Mouse (Mus musculus) limb, embryonic 15.5 days (tissue): Measurements from ENCODE around the gene A930017K11Rik. TPM values are rescaled to one million over a fixed set of nuclear protein-coding genes. Genes with fewer than 3 reads are reported as not detected.

ENCODE experiments used
- ATAC-seq: fragments of 200-750 bp; cut with Nextera tagmentation; 2 replicates; pipeline ENCODE4 v1.8.0; 2017; ENCODE audit warnings: low read depth, moderate TSS enrichment; ENCODE audit not compliant: insufficient number of reproducible peaks, low FRiP score, low TSS enrichment
- H3K27ac ChIP-seq: fragments of 300-500 bp; sonication (generic); 2 replicates; pipeline ENCODE4 v1.5.1; 2015; ENCODE audit warnings: moderate library complexity, mild to moderate bottlenecking, inconsistent platforms
- H3K27me3 ChIP-seq: fragments of 300-500 bp; sonication (generic); 2 replicates; pipeline ENCODE4 v1.6.1; 2015; ENCODE audit warnings: inconsistent platforms
- H3K36me3 ChIP-seq: fragments of 300-500 bp; sonication (generic); 2 replicates; pipeline ENCODE4 v1.6.1; 2015; ENCODE audit warnings: inconsistent platforms
- H3K4me1 ChIP-seq: fragments of 300-500 bp; sonication (generic); 2 replicates; pipeline ENCODE4 v1.6.1; 2015; ENCODE audit warnings: inconsistent platforms
- H3K4me2 ChIP-seq: fragments of 300-500 bp; sonication (generic); 2 replicates; pipeline ENCODE4 v1.6.1; 2015; ENCODE audit warnings: mild to moderate bottlenecking, inconsistent platforms
- H3K4me3 ChIP-seq: fragments of 300-500 bp; sonication (generic); 2 replicates; pipeline ENCODE4 v1.5.1; 2015; ENCODE audit warnings: mild to moderate bottlenecking, inconsistent platforms
- H3K9ac ChIP-seq: fragments of 300-500 bp; sonication (generic); 2 replicates; pipeline ENCODE4 v1.6.1; 2015; ENCODE audit warnings: inconsistent platforms
- H3K9me3 ChIP-seq: fragments of 300-500 bp; sonication (generic); 2 replicates; pipeline ENCODE4 v1.6.1; 2016; ENCODE audit warnings: inconsistent platforms
- WGBS: fragments of 180-500 bp; shearing (Covaris S2); methylation state at CpG from one replicate; pipeline ENCODE4 v1.1.7; 2015; 5-methylcytosine and 5-hydroxymethylcytosine counted together
- polyA plus RNA-seq: library from polyadenylated mRNA; unstranded; fragments of >200 nt; fragmentation: Nextera tagmentation; extraction: Ambion mirVana; gene quantifications from 2 replicates; pipeline ENCODE4 v1.2.1, GENCODE M21; 2015

Gene A930017K11Rik
- polyA plus RNA-seq, 1 experiment from 2014 or later, result 0.14 TPM

DNA sequence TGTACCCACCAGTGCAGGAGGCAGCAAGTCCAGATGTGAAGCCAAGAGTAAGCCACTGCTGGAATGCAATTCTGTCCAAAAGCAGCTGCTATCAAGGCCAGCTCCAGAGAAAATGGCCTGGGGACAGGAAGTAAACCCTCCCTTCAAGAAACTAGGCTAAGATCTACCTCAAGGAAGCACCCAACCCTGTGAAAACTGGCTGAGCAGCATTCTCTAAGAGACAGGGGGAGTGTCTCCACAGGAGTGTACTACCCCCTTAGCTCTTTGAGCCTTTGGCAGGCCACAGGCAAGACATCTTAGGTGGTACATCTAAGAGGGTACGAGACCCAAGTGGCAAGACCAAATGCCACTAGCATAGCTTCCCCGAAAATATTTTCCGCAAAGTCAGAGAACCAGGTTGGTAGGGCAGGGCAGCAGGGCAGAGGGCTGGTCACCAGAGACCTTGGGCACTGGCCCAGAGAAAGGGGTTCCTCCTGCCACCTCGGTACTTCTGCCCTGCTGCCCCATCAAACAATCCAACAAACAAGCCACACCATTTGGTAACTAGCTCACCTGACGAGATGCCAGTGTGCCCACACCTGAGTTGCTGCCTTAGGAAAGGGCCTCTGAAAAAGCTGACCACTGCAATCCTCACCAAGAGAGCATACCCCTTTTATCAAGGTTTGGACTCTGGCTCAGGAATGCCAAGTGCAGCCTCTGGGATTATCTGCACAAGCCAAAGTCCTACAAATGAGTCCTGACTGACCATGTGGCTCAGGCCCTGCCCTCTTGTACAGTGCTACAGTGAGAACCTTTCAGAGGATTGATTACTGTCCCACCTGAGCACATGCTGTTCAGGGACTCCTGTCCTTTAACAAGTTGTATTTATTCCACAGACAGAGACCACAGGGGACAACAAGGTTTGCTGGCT is 27.7 kb upstream of the A930017K11Rik start:
- WGBS, result 87% methylated on average over 5 of the region's 5 CpGs
- no peak for ATAC-seq

GRCm38 (mm10) chr17:25970954-25971707 is 18.8 kb upstream of the A930017K11Rik start:
- Histone ChIP-seq H3K9ac (no peak overlapping the region), H3K27me3 (no peaks in the 10 kb centered on the region), H3K27ac (no peak overlapping the region), H3K4me3 (no peak overlapping the region), H3K36me3 (peaks cover 13% of the 10 kb centered on the region), H3K9me3 (no peaks in the 10 kb centered on the region), H3K4me2 (no peak overlapping the region), H3K4me1 (peaks cover 16% of the 10 kb centered on the region; the same call in 1 of the 2 replicates)
- ATAC-seq, result no peak
- WGBS, result 79% methylated on average over 4 of the region's 4 CpGs

More for the DNA sequence above, 27.7 kb upstream of the A930017K11Rik start:
- Histone ChIP-seq H3K4me3 (no peak overlapping the region), H3K4me2 (0 out of 2 replicates have a peak overlapping the region, but pooled peaks have one; percentile 20), H3K27me3 (no peaks in the 10 kb centered on the region), H3K4me1 (peaks cover 37% of the 10 kb centered on the region), H3K36me3 (no peaks in the 10 kb centered on the region), H3K27ac (peak overlapping the region; percentile 17; the same call in 1 of the 2 replicates), H3K9me3 (no peaks in the 10 kb centered on the region), H3K9ac (no peak overlapping the region)

DNA sequence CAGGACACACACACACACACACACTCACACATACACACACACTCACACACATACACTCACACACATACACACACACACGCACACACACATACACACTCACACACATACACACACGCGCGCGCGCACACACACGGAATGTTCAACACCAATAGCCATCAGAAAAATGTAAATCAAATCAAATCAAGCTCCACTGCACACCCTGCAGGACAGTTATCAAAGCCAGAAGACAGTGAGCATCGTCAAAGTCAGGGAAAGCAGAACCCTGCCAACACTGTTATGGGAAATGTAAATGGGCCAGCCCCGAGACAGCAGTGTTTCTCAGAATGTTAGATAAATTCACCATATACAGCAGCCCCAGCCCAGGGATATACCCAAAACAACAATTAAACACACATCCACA is 18.1 kb upstream of the A930017K11Rik start:
- no peak for ATAC-seq
- Histone ChIP-seq H3K27me3 (no peaks in the 10 kb centered on the region), H3K4me1 (peaks cover 16% of the 10 kb centered on the region; the same call in 1 of the 2 replicates), H3K4me2 (no peak overlapping the region), H3K4me3 (no peak overlapping the region), H3K36me3 (peaks cover 14% of the 10 kb centered on the region), H3K27ac (no peak overlapping the region), H3K9me3 (no peaks in the 10 kb centered on the region), H3K9ac (no peak overlapping the region)
- WGBS, result 94% methylated on average over 9 of the region's 9 CpGs

DNA sequence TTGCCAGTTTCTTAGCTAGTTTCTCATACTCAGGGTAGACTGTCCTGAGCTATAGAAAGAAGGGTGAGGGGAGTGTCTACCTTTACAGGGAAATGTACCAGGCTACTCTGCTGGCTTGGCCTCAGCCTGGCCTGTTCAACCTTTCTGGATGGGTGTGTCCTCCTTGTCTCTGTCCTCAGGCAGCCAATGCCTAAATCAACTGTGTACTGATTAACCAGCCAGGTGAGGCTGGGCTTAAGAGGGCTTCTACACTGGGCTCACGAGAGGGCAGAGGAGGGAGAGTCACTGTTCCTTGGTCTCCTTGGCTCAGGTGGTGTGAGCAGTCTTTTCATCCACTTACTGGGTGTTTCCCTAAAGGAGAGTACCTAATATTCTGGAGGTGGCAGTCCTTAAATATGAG is 15.8 kb upstream of the A930017K11Rik start:
- ATAC-seq, result no peak
- WGBS, result 65% methylated on average over 1 of the region's 1 CpGs
- Histone ChIP-seq H3K27me3 (no peaks in the 10 kb centered on the region), H3K9ac (no peak overlapping the region), H3K9me3 (no peaks in the 10 kb centered on the region), H3K4me1 (peaks cover 12% of the 10 kb centered on the region; the same call in 1 of the 2 replicates), H3K27ac (no peak overlapping the region), H3K4me3 (no peak overlapping the region), H3K36me3 (peaks cover 33% of the 10 kb centered on the region), H3K4me2 (no peak overlapping the region)

DNA sequence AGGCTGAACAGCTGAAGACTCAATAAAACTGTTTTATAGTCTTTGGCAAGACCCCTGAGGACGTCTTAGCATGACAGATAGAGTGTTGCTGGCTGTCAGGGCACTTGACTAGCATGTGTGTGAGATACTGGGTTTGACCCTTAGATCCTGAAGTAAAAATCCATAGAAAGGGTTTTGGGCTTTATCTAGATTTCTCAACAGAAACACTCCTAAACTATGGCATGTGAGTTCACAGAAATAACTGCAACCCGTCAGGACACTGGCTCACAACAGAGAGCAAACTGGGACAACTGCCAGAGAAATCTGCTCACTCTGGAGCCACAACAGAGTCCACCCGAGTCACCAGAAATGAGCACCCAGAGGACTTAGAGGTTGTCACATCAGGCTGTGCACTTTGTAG is 15.3 kb upstream of the A930017K11Rik start:
- Histone ChIP-seq H3K36me3 (peaks cover 38% of the 10 kb centered on the region), H3K9ac (no peak overlapping the region), H3K4me1 (peaks cover 12% of the 10 kb centered on the region; the same call in 1 of the 2 replicates), H3K27me3 (no peaks in the 10 kb centered on the region), H3K27ac (no peak overlapping the region), H3K9me3 (no peaks in the 10 kb centered on the region), H3K4me3 (no peak overlapping the region), H3K4me2 (no peak overlapping the region)
- ATAC-seq, result no peak
- WGBS, result 38% methylated on average over 3 of the region's 3 CpGs

DNA sequence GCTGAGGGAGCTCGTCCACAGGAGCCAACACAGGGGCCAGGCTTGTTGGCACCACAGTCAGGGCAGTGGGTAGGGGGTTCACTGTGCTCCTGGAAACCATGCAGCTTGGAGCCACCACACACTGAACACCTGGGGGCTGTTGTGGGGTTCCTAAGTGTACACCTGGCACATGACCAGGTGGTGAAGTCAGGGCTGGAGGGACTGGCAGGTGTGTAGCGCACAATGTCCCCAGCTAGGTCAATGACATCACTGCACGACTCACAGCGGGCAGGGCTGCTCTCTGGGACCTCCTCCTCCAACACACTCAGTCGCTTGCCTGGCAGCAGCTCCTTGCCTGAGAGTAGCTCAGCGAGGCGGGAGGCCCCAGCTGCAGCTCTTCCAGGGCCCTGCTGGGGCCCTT is 11.9 kb upstream of the A930017K11Rik start:
- H3K9ac ChIP-seq, result no peak overlapping the region
- ATAC-seq, result no peak
- no peaks in the 10 kb centered on the region for H3K27me3 ChIP-seq
- H3K27ac ChIP-seq, result no peak overlapping the region
- WGBS, result 75% methylated on average over 7 of the region's 7 CpGs
- H3K4me1 ChIP-seq, result peaks cover 12% of the 10 kb centered on the region; the same call in 1 of the 2 replicates
- H3K36me3 ChIP-seq, result peaks cover 64% of the 10 kb centered on the region
- no peak overlapping the region for H3K4me3 ChIP-seq
- H3K9me3 ChIP-seq, result no peaks in the 10 kb centered on the region
- H3K4me2 ChIP-seq, result no peak overlapping the region

GRCm38 (mm10) chr17:25962413-25962905 is 10.1 kb upstream of the A930017K11Rik start:
- WGBS, result 91% methylated on average over 7 of the region's 7 CpGs
- Histone ChIP-seq H3K27me3 (no peaks in the 10 kb centered on the region), H3K4me2 (no peak overlapping the region), H3K4me3 (no peak overlapping the region), H3K36me3 (peaks cover 76% of the 10 kb centered on the region), H3K9ac (no peak overlapping the region), H3K27ac (no peak overlapping the region), H3K4me1 (0 out of 2 replicates have a peak, but pooled peaks cover 5% of the 10 kb centered on the region), H3K9me3 (no peaks in the 10 kb centered on the region)
- no peak for ATAC-seq

- ATAC-seq, result no peak
- Histone ChIP-seq H3K27ac (no peak overlapping the region), H3K9ac (no peak overlapping the region), H3K36me3 (peaks cover 76% of the 10 kb centered on the region), H3K4me1 (0 out of 2 replicates have a peak, but pooled peaks cover 3% of the 10 kb centered on the region), H3K4me2 (no peak overlapping the region), H3K9me3 (no peaks in the 10 kb centered on the region), H3K27me3 (no peaks in the 10 kb centered on the region), H3K4me3 (no peak overlapping the region)
- WGBS, result 93% methylated on average over 5 of the region's 5 CpGs
Observed at GRCm38 (mm10) chr17:25961566-25961965, 9.2 kb upstream of the A930017K11Rik start.

- Histone ChIP-seq H3K36me3 (peaks cover 69% of the 10 kb centered on the region), H3K4me2 (no peak overlapping the region), H3K9ac (no peak overlapping the region; the same call in 1 of the 2 replicates), H3K9me3 (no peaks in the 10 kb centered on the region), H3K4me1 (0 out of 2 replicates have a peak, but pooled peaks cover 3% of the 10 kb centered on the region), H3K27ac (no peak overlapping the region), H3K27me3 (no peaks in the 10 kb centered on the region), H3K4me3 (no peak overlapping the region)
- no peak for ATAC-seq
- 86% methylated on average over 23 of the region's 23 CpGs for WGBS
Observed at GRCm38 (mm10) chr17:25959630-25960467, 7.5 kb upstream of the A930017K11Rik start.

DNA sequence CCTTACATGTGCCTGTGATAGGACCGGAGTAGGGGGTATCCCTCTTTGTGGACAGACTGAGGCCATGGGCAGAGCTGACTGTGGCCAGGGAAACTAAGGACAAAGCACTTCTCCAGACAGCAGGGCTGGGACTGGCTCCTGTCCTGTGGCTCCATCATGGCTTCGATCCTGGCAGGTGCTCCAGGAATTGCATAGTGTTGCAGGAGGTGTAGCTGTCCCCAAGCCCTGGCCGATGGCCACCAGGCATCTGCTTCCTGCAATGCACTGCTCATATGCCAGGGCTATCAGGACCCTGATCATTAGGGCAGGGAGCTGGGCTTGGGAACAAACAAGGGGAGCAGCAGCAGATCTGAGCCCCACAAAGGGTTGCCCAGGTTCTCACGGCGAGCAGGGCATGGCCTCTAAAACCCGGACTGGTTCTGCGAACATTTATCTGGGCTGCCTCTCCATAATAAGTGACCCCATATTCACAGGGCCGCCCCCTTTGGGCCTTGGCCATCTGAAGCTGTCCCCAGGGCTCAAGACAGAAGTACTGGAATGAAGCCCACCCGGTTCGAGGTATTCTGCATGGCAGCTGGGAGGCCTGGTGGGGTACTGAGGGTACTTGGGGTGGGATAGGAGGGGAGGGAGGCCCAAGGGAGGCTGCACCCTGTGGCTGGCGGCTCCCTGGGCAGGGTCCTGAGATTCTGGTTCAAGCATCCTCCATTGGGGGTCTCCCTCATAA is 6.6 kb upstream of the A930017K11Rik start:
- Histone ChIP-seq H3K4me1 (no peaks in the 10 kb centered on the region), H3K36me3 (peaks cover 61% of the 10 kb centered on the region), H3K4me3 (no peak overlapping the region), H3K27ac (no peak overlapping the region), H3K27me3 (peaks cover 3% of the 10 kb centered on the region; the same call in 1 of the 2 replicates), H3K4me2 (no peak overlapping the region), H3K9ac (no peak overlapping the region), H3K9me3 (no peaks in the 10 kb centered on the region)
- WGBS, result 89% methylated on average over 11 of the region's 11 CpGs
- no peak for ATAC-seq
